Mouse (Mus musculus) bone marrow macrophage, adult 2 months (primary cell): ENCODE results near the gene Klhl31.

Source experiments
- CTCF ChIP-seq: IDR thresholded peaks from 2 replicates; pipeline ENCODE4 v1.5.1; 2012; ENCODE audit warnings: low read depth, mild to moderate bottlenecking, low read length, moderate library complexity
- POLR2A ChIP-seq: IDR thresholded peaks from 2 replicates; pipeline ENCODE4 v1.6.1; 2012; ENCODE audit warnings: mild to moderate bottlenecking, low read depth, low read length, borderline replicate concordance

DNA sequence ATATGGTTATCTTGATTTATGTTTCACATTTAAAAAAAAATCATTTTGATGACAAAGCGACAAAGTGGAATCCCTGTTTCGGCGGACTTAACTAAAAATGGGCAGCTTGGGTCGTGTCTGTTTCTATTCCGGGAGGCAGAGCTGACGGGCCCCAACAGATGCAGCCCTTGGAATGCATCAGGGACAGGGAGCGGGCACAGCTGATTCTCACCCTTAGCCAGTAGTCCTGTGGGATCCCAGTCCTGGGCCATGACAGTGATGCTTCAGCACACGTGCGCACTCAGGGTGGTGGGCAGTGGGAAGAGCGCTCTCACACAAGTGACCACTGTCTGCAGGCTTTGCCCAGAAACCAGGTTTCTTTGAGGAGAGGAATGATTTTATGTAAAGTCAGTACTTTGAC is 1.1 kb downstream of the Klhl31 start:
- TF ChIP-seq CTCF (no peak), POLR2A (no peak)
